Mouse (Mus musculus) urinary bladder, adult 18-20 months (tissue): ENCODE data around the gene Hyal3.
A peak's percentile ranks its signal among the peaks of the same experiment; 100 is the strongest.

Experiments
- DNase-seq, 2 experiments: peaks; one replicate each; pipeline ENCODE4 v3.0.0; 2022; ENCODE audit warnings: low spot score in 2 of 2, mixed read lengths in 2 of 2

Gene Hyal3

DNA sequence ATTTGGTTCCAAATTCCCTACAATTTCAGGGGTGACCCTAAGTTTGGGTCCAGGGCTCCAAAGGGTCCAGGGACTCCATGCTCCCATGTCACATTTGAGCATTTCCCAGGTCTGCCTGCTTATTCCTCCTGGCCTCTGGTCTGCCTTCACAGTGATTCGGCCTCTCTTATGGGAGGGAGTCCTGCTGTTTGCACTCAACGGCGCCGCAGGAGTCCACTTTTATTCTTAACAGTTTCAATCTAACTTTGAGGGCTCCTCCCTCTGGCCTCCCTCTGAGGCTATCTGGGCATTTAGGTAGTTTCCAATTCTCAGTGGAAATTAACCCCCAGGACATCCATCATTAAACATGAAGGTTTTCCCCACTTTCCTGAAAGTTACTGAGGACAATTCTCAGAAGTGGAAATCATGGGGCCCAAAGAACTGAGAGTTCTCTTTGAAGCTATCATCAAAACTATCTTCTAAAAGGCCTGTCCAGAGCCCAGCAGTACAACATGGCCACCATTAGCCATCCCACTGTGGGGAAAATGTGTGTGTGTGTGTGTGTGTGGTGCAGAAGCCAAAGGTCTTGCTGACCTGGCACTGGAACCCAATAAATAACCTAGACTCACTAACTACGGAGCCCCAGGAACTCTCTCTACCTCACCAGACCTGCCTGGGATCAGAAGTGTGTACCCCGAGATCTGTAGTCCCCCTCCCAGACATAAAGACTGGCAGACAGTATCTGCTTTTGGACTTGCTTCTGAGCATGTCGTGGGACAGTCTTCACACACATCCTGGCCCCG, 13.9 kb downstream of the Hyal3 start:
- DNase-seq = no peak

DNA sequence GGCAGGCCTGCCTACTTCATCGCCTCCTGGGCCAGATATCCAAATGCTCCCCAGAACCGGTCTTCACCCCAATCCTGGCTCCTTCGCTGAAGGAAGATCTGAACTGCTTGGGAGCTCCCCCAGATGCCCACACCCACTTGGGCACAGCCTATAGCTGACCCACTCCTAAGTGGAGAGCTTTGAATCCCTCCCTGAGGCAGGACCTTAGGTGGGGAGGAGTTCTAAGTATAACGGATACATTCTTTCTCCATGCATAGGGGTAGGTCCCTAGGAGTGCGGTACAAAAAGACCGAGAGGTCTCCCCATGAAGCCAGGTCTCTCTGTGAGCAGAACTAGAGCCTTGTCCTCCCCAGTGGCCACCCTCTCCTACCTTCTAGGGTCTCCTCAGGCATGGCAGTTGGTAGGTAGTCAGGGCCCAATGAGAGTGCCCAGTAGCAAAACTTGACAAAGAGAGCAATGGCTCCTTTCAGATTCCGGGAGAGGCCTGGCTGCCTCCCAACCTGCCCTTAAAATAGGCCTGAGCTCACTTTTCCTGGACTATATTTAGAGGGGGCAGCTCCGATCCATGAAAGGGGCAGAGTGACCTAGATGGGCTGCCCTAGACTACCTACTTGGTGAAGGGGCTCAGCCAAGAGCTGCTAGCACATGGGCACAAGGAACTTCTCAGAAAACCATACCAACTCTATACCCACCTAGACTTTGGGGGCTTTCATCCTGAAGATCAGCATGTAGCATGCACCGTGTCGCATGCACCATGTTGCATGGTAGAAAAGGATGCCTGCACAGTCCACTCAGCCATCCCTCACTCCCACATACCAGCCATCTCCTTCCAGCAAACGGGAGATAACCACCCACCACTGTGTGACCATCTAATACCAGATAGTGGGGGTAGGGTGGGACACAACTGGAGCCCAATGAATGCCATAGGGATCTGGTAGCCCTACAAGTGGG, 16.3 kb downstream of the Hyal3 start:
- DNase-seq = no peak

DNA sequence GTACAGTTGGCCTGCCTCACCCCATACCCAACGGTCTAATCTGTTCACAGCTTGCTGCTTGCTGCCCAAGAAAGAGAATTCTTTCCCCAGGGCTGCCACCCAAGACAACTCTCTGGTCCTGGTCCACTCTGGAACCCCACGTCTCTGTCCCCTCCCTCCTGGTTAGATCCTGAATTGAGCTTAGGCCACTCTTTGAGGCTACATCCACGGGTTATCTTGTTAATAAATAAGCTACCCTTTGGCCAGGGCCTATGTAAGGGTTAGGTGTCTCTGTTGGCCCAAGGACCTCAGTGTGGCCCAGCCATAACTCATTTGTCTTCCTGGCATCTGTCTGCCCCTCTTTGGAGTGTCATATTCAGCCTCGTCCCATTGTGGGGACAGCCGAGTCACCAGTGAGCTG, 17.8 kb downstream of the Hyal3 start:
- no peak for DNase-seq

DNA sequence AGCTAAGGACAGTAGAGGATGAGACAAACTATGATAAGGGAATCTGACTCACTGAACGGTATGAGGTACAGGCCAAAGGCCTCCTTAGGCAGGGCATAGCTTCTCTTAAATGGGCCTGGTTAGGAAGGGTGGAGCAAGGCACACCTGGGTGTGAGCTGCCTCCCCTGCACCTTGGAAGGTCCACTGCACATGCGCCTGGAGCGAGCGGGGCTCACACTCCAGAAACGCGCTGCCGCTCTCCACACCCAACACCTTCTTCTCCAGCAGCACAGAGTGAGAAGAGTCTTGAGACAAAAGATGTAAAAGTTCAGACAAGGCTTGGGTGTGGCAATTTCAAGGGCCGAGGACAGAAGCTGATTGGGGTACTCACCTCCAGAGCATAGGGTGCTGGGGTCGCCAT, 18.8 kb downstream of the Hyal3 start:
- no peak for DNase-seq

DNA sequence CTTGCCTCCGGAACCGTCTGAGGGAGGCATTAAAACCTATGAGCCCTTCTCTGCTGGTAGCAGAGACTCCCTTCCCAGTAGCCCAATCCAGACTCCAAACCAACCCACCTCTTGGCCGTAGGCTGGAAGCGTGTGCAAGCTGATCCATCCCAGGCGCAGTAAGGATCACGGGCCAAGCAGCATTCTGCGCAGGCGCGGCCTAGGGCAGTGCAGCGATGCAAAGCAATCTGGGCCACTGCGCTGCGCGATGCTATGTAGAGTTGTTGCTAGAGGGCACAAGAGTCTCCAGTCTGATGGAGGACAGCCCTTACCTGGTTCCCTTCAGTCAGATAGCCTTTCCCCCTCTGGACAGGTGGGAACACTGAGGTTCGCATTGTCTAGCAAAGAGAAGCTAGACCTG, 19.2 kb downstream of the Hyal3 start:
- DNase-seq = no peak

DNA sequence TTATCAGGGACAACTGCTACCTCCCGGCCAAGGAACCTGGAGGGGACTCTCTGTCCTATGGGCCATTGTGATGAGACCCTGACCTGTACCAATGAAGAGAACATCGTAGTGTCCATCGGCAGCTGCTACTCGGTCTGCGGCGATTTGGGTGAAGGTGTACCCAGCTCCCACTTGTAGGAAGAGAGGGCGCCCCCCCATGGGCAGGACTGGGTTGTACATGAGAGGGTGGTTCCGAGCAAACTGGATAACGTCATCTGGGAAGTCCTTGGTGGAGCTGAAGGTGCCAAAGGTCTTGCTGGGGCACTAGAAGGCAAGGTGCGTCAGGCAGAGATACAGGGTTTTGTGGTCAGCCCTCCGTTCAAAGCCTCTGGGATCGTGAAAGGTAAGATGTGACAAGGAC, 20.1 kb downstream of the Hyal3 start:
- DNase-seq = no peak

DNA sequence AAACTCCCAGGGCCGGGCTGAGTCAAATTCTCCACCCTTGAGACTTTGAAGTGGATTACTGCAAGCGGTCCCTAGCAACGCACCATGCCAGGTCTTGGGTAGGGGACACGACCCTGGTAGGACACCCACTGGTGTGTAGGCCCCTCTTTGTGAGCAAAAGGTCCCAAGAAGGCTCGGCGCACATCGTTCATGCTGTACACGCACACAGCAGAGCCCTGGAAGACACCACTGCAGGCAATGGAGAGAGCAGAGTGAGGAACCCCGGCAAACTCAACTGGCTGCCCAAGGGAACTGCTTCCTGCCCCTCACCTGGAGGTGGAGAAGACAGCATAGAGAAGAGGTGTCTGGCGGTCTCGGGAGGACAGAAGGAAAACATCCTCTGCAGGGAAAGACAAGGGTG, 20.7 kb downstream of the Hyal3 start:
- DNase-seq = no peak

DNA sequence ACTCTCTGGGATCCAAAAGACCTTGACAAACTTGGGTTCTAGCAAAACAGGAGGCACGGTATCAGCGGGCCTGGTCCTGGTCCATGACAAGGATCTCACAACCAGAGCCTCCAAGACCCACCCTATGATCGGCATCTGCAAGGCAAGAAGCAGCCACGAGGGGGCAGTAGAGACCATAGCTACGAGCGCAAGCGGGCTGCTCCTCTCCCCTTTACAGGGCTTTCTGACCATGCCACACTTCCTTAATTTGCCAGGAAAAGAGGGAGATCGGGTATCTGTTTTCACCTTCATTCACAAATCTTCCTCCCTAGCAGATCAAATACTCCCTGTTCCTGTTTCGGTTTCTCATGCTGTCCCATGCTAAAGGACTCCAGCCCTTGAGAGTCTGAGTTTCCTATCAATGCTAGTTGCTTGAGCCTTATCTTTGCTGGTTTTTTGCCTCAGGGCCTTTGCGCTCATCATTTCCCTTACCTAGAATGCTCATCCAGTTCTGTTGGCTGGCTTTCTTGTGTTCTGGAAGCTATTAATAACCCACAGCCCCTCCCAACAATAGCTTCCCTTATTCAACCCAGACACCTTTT, 21.5 kb downstream of the Hyal3 start:
- peak; percentile 85 to 88 for DNase-seq

DNA sequence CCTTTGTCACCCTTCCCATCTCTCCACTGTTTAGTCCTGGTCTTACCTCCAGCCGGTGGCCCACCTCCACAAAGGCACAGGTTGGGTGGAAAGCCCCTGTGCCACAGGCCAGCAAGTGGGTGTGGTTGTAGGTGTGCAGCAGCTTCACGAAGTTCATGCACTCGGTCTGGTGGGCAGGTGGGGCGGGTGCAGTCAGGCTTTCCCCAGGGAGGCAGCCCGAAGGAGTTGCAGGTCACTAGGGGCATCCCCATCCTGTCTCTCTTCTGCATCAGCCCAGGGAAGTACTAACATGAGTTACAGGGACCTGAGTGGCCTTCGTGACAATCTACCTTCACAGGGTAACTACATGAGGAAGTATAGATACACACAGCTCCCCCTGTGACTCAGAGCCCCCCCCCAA, 22.6 kb downstream of the Hyal3 start:
- no peak for DNase-seq

DNA sequence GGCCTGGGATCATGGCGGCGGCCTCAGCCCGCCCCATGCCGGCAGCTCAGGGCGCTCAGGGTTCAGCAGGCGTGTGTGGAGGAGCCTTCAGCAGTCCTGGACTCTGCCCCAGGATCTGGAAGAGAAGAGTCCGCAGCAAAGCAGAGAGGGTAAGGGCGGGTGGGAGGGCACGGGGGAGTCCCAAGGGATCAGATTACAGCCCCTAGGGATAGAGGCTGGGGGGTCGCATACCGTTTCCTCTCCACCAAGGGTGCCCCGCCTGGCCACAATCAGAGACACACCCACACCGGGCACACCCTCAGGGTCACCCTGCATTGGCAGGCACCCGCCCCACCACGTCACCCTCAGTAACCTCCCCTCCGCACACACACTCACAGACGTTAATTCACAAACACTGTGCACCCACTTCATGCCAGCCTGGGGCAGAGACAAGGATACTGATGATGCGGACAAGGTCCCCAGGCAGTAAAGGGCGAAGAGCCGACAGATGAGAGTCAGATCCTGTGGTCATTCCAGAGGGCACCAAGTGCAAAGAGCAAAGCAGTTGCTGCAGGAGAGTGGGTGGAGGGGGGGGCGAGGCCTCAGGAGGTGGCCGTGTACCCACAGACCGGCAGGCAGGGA, 24.5 kb downstream of the Hyal3 start:
- DNase-seq = peak in 1 of 2 experiments; percentile 48

DNA sequence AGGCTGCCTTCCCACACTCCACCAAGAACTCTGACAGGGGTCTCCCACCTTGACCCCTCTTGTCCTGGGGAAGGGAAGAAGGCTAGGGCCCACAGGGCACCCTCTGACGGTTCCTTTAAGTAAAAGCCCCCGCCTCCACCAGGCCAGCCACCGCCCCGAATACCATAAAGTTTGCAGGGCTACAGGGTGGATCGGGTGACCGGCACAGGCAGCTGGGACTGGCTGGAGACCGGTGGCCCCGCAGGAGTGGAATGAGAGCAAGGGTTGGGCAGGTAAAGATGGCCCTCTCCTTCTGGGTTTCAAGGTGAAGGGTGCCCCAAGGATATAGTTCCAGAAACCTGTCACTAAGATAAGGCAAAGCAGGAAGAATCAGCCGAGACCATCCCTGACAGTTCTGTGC, 26.0 kb downstream of the Hyal3 start:
- peak in 1 of 2 experiments; percentile 56 for DNase-seq

DNA sequence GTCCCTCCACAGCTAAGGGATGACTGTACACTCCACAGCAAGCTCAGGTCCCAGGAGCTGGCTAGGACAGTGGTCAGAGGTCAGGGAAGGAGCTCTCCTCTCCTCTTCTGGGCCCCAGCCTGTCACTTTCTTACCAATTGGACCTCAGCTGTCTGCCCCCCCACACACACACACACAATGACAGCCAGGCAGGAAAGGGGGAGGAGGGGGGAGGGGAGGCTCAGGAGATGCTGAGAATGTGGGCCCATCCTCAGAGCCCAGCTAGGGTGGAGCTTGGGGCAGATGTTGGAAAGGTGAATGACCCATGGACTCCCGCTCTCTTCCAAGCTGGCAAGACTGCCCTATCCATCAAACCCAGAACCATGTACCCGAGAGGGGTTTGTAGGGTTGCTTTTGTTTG, 26.4 kb downstream of the Hyal3 start:
- DNase-seq = no peak

DNA sequence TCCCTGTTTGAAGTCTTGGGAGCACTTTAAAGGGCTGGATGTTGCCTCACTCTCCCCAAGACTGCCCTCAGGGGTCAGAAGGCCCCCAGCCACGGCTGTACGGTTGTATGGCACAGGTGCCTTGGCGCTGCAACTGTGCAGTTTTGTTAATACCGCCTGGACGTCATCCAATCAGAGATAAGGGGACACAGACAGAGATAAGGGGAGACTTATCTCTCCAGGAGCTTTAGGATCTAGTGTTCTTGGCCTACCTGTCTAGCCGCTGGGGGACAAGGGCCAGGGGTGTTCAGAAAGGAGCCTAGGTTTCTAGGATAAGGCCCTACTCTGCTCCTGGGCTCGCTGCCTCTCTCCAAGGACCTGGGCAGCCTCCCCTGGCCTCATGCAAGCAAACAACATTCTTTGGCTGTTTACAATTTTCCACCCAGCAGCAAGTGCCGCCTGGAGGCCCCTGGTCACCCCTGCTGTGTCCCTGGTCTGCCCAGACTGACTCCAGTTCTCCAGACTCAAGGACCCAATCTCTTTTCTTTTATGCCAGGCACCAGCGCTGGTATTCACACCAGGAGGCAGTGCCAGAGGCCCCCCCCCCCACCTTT, 27.1 kb downstream of the Hyal3 start:
- DNase-seq = no peak

DNA sequence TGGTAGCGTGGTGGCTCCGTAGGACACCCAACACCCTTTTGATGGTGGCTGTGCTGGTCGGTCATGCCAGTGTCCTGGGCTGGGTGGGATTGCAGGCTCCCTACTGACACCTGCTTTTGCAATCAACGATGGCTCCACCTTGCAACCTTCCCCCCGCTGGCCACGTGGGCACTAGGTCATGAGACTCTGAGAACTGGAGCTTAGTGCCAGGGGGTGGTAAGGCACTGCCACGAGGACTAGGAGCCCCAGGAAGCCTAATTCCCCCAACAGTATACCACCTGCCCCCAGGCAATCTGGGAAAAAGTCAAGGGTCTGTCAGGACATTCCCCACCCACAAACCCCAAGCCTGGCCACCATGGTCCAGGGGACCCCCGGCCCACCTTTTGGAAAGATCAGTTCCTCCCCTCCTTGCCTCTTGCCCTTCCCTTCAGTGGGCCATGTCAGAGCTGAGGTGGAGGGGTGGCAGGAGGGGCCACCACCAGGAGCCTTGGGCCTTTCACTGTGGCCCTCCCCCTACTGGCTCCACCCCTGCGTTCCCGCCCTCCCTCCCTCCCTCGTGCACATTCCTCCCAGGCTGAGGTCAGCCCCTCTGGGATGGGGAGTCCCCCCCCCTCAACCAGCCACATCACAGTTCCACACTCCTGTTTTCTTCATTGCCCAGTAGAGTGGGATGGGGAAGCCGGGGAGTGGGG, 28.3 kb downstream of the Hyal3 start, which contains the start of gene Sema3b:
Sema3b (minus strand) TSS at position 489 of the 692 bp plus-strand sequence.
- no peak for DNase-seq

DNA sequence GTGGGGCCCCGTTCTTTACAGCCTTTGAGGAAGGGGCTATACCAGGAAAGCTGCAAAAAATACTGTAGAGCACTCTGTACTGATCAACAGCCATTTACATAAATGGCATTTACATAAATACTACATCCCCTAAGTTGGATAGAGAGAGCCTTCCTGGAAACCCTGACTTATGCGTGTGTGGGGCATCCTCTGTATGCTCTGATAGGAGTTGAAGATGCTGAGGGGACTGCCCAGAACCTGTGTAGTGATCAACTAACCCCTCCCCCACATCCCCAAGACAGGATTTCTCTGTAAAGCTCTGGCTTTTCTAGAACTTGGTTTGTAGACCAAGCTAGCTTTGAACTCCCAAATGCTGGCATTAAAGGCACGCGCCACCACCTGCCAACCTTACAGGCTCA, 28.8 kb downstream of the Hyal3 start:
- DNase-seq = no peak

DNA sequence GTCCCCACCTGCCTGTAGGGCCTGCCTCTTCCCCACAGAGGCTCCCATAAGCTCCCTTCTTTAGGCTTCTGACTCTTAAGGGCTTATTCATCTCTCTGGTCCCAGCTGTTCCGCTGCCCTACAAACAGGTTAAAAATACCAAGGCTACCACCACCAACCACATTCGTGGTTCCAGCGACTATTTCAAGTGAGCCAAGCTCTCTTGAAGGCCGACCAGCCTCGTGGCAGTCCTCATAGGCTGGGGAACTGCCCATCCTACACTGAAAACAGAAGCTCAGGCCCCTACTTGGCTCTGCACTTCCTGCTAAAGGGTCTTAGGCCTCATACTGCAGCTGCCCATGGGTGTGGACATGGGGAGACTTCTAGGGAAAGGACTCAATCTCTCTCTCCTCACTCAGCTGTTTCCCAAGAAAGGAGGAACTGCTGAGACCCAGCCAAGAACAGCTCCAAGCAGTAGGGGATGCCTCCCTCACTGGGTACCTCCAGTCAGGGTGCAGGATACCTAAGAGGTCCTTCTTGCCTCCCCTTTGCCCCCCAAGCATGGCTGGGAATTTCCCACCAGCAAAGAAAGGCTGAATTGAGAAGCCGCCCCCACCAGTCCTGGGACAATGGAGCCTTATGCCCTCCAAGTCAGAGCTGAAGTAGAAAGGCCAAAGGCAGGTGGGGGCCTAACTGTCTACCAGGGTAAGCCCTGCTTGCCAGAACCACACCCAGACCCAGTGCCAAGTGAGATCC, 31.0 kb downstream of the Hyal3 start:
- no peak for DNase-seq

DNA sequence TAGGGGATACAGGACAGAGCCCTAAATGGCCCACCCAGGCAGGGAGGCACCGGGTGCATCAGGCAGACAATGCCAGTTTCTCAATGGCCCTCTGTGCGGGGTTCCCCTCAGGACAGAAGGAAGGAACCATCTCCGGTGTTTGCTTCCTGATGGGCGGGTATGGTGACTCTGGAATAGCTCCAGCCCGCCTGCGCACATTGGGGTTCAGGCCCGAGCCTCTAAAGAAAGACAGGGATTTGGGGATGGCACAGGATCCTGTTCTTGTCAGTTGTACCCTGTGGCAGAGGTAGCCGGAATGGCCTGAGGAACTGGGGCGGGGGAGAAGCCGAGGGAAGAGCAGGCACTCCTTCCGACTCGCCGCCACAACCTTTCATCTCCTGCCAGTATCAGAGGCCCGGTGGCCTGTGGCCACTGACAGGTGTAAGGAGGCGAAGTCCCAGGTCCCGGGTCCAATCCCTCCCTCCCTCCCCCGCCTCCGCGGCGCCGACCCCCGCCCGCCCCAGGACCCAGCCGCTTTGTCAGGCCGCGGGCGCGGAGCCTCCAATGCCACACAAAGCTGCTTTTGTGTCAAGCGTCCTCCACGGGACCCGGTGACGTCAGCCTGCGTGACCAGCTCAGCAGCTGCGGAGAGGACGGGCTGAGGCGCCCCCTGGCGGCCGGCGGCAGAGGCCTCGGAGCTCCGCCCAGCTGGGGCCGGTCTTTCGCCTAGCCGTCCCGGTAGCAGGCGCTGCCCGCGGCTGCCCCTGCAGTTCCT, 31.8 kb downstream of the Hyal3 start:
- DNase-seq = peak; percentile 96 to 97

DNA sequence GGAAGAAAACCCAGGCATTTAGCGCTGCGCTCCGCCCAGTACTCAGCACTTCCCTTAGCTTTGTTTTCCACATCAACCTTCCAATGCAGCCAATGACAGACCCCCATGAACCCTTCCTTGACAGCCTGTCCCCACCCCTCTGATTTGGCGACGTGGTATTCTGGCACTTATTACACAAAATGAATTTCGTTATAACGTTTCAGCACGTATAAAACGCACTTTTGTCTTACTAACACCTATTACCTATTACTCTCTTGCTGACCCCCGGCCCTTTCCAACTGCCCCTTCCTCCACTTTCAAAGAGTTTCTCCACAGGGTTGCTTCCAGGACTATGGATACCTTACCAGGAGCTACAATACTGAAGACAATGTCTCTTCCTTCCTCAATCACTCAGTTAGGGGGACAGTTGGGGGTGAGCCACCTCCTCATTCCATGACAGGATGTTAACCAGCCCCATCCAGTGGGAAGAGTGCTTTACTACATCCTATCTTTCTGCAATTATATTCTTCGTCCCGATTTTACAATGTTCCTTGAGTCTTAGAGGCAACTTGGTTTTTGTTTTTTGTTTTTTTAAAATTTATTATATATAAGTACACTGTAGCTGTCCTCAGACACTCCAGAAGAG, 32.4 kb downstream of the Hyal3 start:
- DNase-seq = no peak

DNA sequence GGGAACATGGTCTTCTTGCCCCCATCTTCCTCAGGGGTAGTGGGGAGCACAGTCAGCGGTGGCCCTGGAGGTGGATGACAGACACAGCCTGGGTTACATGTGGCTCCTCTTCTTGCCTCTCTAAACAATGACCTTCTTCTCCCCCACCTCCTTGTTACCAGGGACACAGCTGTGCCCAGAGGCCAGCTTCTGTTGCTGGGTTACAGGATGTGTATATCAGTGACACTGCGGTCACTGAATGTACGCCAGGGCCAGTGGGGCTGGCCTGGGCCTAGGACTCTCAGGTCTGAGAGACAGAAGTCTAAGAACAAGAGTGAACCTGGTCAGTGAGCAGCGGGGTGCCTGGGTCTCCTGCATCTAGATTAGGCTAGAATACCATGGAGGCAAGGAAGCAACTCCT, 34.4 kb downstream of the Hyal3 start:
- DNase-seq = no peak
